Mouse (Mus musculus) midbrain, embryonic 12.5 days (tissue): ENCODE data around the gene Uaca. TPM values are rescaled to one million over a fixed set of nuclear protein-coding genes. Genes with fewer than 3 reads are reported as not detected.

Experiments used
- polyA plus RNA-seq: library from polyadenylated mRNA; unstranded; fragments of >200 nt; fragmentation: Nextera tagmentation; extraction: Ambion mirVana; gene quantifications from 2 replicates; pipeline ENCODE4 v1.2.1, GENCODE M21; 2016

Gene Uaca
- polyA plus RNA-seq, 1 experiment from 2014 or later = 42.1 TPM

Other genes with a start within 250 kb of the Uaca start
- gene Lrrc49, start 106.4 kb upstream of the Uaca start, polyA plus RNA-seq = 59.4 and 60.2 TPM in 2 replicates
- 4.8 and 5.6 TPM in 2 replicates for gene Larp6, start 81.6 kb upstream of the Uaca start, polyA plus RNA-seq